Mouse (Mus musculus) ES-E14 (cell line): Measurements from ENCODE around the gene Tfam. TPM values are rescaled to one million over a fixed set of nuclear protein-coding genes. Genes with fewer than 3 reads are reported as not detected.

Source experiments
- DNase-seq: peaks from one replicate; pipeline ENCODE4 v3.0.0-alpha.2; 2013; ENCODE audit warnings: low read depth, low spot score
- H3K27ac ChIP-seq: 2 replicates; pipeline ENCODE4 v1.5.1; 2012; ENCODE audit warnings: low read depth, mild to moderate bottlenecking, low read length, moderate library complexity, mixed read lengths; ENCODE audit not compliant: poor library complexity, insufficient read depth, severe bottlenecking
- H3K36me3 ChIP-seq: 2 replicates; pipeline ENCODE4 v1.6.1; 2012; ENCODE audit warnings: mild to moderate bottlenecking, low read length, moderate library complexity, mixed read lengths; ENCODE audit not compliant: control insufficient read depth, poor library complexity, insufficient read depth, severe bottlenecking
- H3K4me1 ChIP-seq, 2 experiments: fragments of 150-350 bp in 1 of 2; sonication (generic) in 1 of 2; 2 replicates each; pipeline ENCODE4 v1.6.1; 2012; ENCODE audit warnings: low read length in 2 of 2, mild to moderate bottlenecking in 1 of 2, mixed read lengths in 1 of 2; ENCODE audit not compliant: control insufficient read depth in 2 of 2, insufficient read depth in 2 of 2, poor library complexity in 1 of 2
- H3K4me3 ChIP-seq, 2 experiments: fragments of 150-350 bp in 1 of 2; sonication (generic) in 1 of 2; 2 replicates each; pipeline ENCODE4 v1.5.1; 2012; ENCODE audit warnings: low read length in 2 of 2, low read depth in 1 of 2, mild to moderate bottlenecking in 1 of 2, mixed read lengths in 1 of 2; ENCODE audit not compliant: insufficient read depth in 1 of 2, poor library complexity in 1 of 2, severe bottlenecking in 1 of 2
- H3K9ac ChIP-seq: 2 replicates; pipeline ENCODE4 v1.6.1; 2012; ENCODE audit warnings: low read depth, mild to moderate bottlenecking, low read length, mixed read lengths; ENCODE audit not compliant: poor library complexity, insufficient read depth, severe bottlenecking
- H3K9me3 ChIP-seq: fragments of 150-350 bp; sonication (generic); 2 replicates; pipeline ENCODE4 v1.6.1; 2012; ENCODE audit warnings: low read depth, mild to moderate bottlenecking, low read length; ENCODE audit not compliant: control insufficient read depth, insufficient read depth
- CHD2 ChIP-seq: IDR thresholded peaks from 2 replicates; pipeline ENCODE4 v1.6.1; 2014; ENCODE audit warnings: mild to moderate bottlenecking, low read depth, low read length, inconsistent platforms
- HCFC1 ChIP-seq: IDR thresholded peaks from 2 replicates; pipeline ENCODE4 v1.6.1; 2012; ENCODE audit warnings: low read length, inconsistent platforms, borderline replicate concordance; ENCODE audit not compliant: insufficient read depth
- MAFK ChIP-seq: IDR thresholded peaks from 2 replicates; pipeline ENCODE4 v1.6.1; 2014; ENCODE audit warnings: mild to moderate bottlenecking, low read depth, low read length, inconsistent platforms; ENCODE audit not compliant: insufficient read depth
- ZC3H11A ChIP-seq: IDR thresholded peaks from 2 replicates; pipeline ENCODE4 v1.6.1; 2012; ENCODE audit warnings: low read depth, mild to moderate bottlenecking, inconsistent platforms, low read length, borderline replicate concordance
- ZNF384 ChIP-seq: IDR thresholded peaks from 2 replicates; pipeline ENCODE4 v1.6.1; 2012; ENCODE audit warnings: low read depth, low read length, inconsistent platforms
- in situ Hi-C, 2 experiments: fragments of 600-800 bp; cut with MboI; formaldehyde crosslinking; loops; one replicate each; pipeline ENCODE4 v1.15.1; 2025; ENCODE audit warnings: low sequenced_read_pairs in 2 of 2, inconsistent platforms in 1 of 2; ENCODE audit not compliant: unreplicated experiment in 2 of 2
- total RNA-seq: library from RNA; depleted of rRNA; stranded (reverse); fragments of 300-350 nt; gene quantifications from 2 replicates; pipeline ENCODE4 v1.2.3, GENCODE M21; 2012

Tfam gene
- total RNA-seq, 1 experiment: 67.3 TPM

DNA sequence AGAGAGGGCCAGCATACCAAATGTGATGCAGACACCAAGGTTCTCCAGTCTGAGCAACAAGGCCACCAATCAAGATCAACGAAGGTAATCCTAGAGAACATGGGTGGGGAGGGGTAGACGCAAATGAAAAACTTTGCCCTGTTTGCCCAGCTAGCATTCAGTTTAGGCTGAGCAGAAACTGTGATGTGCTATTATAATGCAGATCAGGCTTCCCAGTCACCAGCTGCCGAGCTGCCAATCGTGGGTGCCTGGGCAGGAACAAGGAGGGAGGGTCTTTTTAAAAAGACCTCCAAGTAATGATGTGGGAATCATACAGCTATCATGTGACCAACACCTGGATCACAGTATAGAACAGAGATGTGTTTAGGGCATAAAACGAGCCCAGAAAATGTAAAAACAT, 15.0 kb downstream of the Tfam start:
- peaks cover 0 to under 1% of the 10 kb centered on the region in 2 experiments; a peak in 1 of 4 replicates for H3K4me1 ChIP-seq
- in situ Hi-C loops: no loop called here
- H3K36me3 ChIP-seq: peaks cover 8% of the 10 kb centered on the region
- H3K27ac ChIP-seq: no peak overlapping the region
- H3K9ac ChIP-seq: no peak overlapping the region
- TF ChIP-seq ZNF384 (no peak), CHD2 (no peak), ZC3H11A (no peak), HCFC1 (no peak), MAFK (no peak)
- no peaks in the 10 kb centered on the region for H3K9me3 ChIP-seq
- H3K4me3 ChIP-seq: no peak overlapping the region
- DNase-seq: no peak

DNA sequence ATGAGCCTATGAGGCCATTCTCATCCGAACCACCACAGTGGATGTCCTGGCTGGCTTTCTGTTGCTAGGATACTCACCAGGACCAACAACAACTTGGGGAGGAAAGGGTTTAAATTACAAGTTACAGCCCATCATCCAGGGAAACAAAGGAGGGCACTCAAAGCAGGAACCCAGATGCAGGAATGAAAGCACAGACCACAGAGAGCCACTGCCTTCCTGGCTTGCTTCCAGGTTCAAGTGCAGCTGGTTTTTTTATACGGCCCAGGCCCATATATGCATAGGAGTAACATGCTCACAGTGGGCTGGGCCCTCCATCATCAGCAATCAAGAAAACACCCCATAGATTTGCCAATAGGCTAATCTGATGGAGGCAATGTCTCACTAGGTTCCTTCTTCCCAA, 15.4 kb downstream of the Tfam start:
- no peak for DNase-seq
- in situ Hi-C loops: no loop called here
- no peak for TF ChIP-seq HCFC1
- TF ChIP-seq ZNF384: no peak
- TF ChIP-seq CHD2: no peak
- no peak for TF ChIP-seq ZC3H11A
- TF ChIP-seq MAFK: no peak
- peaks cover 0 to 2% of the 10 kb centered on the region in 2 experiments; a peak in 1 of 4 replicates for H3K4me1 ChIP-seq
- no peak overlapping the region for H3K4me3 ChIP-seq
- H3K36me3 ChIP-seq: peaks cover 6% of the 10 kb centered on the region
- H3K9ac ChIP-seq: no peak overlapping the region
- H3K9me3 ChIP-seq: no peaks in the 10 kb centered on the region
- no peak overlapping the region for H3K27ac ChIP-seq

DNA sequence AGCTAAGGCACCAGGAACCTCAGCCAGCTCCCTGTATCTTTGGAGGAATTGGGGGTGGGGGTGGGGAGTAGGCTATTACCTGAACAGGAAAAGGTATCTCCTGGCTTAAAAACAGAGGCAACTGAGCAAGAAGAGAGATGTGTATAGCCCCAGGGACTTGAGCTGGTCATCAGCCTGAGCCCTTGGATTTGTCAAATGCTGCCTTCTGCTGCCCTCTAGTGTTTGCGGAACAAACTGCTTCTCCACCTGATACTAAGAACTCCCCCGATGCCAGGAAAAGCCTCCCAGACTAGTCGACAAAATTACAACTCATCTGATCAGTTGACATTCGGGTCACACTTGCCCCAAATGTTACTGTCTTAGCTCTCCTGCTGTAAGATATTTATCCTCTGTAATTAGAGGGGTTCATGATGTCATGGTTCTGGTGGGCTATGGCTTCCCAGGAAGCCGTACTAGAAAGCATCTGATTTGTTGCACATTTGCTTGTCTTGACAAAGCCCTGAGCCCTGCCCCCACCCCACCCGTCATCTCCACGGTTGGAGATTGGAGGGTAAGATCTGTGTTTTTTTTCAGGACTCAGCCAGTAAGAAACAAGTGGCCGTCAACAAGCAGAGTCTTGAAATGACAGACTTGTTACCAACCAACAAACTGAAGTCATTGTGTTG, 19.7 kb downstream of the Tfam start:
- DNase-seq: peak; percentile 83
- TF ChIP-seq ZC3H11A (peak; percentile 68), ZNF384 (no peak)
- in situ Hi-C loops: no loop called here
- no peaks in the 10 kb centered on the region for H3K9me3 ChIP-seq
- peaks cover 2 to 5% of the 10 kb centered on the region in 2 experiments; a peak in 1 of 4 replicates for H3K4me1 ChIP-seq
- H3K4me3 ChIP-seq: peak overlapping the region; percentile 53 to 59
- no peaks in the 10 kb centered on the region for H3K36me3 ChIP-seq
- H3K9ac ChIP-seq: 0 out of 2 replicates have a peak overlapping the region, but pooled peaks have one; percentile 38
- no peak overlapping the region for H3K27ac ChIP-seq

DNA sequence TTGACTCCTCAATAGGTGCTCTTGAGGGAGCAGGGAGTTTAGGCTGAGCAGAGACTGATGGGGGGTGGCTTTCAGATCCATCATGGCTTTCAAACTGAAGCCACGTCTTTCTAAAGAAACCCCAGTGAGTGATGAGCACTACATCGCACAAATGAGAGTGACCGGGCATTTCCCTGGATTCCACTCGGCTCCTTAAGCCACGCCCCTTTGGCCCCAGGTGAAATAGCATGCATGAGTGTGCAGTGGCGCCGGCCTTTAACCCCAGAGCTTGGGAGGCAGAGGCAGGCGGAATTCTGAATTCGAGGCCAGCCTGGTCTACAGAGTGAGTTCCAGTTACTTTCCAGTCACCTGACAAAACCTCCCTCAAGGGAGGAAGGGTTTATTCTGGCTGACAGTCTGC, 22.1 kb downstream of the Tfam start:
- Histone ChIP-seq H3K9ac (no peak overlapping the region), H3K9me3 (no peaks in the 10 kb centered on the region), H3K27ac (no peak overlapping the region), H3K4me3 (no peak overlapping the region), H3K4me1 (peaks cover 2 to 5% of the 10 kb centered on the region in 2 experiments; a peak in 1 of 4 replicates), H3K36me3 (no peaks in the 10 kb centered on the region)
- in situ Hi-C loops: no loop called here
- TF ChIP-seq MAFK (no peak), HCFC1 (no peak), CHD2 (no peak), ZC3H11A (no peak), ZNF384 (no peak)
- DNase-seq: no peak

DNA sequence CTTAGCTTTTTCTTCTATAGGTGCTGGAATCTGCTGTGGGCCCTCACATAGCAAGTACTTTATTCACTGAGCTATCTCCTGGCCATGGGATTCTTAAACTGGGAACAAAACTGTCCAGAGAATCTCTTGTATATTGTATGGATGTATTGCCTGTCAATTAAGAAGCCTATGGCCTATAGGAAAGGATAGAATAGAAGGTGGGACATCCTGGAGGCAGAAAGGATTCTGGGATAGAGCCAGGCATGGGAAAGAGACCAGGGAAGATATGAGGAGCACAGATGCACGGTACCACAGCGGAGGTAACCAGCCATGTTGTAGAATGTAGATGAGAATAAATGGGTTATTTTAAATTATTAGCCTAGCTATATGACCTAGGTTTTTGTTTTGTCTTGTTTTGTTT, 36.6 kb downstream of the Tfam start:
- no peaks in the 10 kb centered on the region for H3K4me1 ChIP-seq
- in situ Hi-C loops: no loop called here
- peak overlapping the region; percentile 34 to 57; a peak in 3 of 4 replicates for H3K4me3 ChIP-seq
- H3K36me3 ChIP-seq: no peaks in the 10 kb centered on the region
- no peaks in the 10 kb centered on the region for H3K9me3 ChIP-seq
- peak overlapping the region; percentile 41; the same call in 1 of the 2 replicates for H3K9ac ChIP-seq
- TF ChIP-seq CHD2: peak; percentile 73; the same call in 1 of the 2 replicates
- TF ChIP-seq HCFC1: no peak
- H3K27ac ChIP-seq: no peak overlapping the region
- no peak for DNase-seq
